Mouse (Mus musculus): ENCODE measurements at regions not wholly inside any gene's neighbourhood (a gene's known extent, or its start where the extent isn't known, plus 50 kb on each side); places are given as distances from the start of the nearest gene placed in this dataset.

GRCm38 (mm10) chr12:78118131-78118530, 75.9 kb upstream of the Gm6657 start:
- Histone ChIP-seq H3ac (ENCODE audit: control insufficient read depth, insufficient read length, low read depth) (no peak overlapping the region), H3K4me3 (ENCODE audit: insufficient read depth, poor library complexity, severe bottlenecking) (no peak overlapping the region), H3K79me2 (ENCODE audit: control insufficient read depth, insufficient read depth) (no peaks in the 10 kb centered on the region), H3K27me3 (ENCODE audit: control insufficient read depth, insufficient read depth, insufficient read length) (no peaks in the 10 kb centered on the region), H3K36me3 (ENCODE audit: control insufficient read depth, insufficient read depth) (no peaks in the 10 kb centered on the region), H3K79me3 (ENCODE audit: low read depth) (no peaks in the 10 kb centered on the region)
- no peak for TF ChIP-seq MYOG (IDR thresholded peaks at IDR 0.05; ENCODE audit: control insufficient read depth, extremely low read depth, insufficient read length)
- TF ChIP-seq CEBPB (IDR thresholded peaks at IDR 0.05; ENCODE audit: low read depth), result no peak
- no peak for TF ChIP-seq CTCF (IDR thresholded peaks at IDR 0.05; ENCODE audit: control insufficient read depth, insufficient read depth, insufficient read length)
- TF ChIP-seq MYOD1 (IDR thresholded peaks at IDR 0.05; ENCODE audit: control insufficient read depth, insufficient read length, low read depth), result no peak
- TF ChIP-seq USF1 (IDR thresholded peaks at IDR 0.05; ENCODE audit: low read depth), result no peak
- TF ChIP-seq MAX (IDR thresholded peaks at IDR 0.05), result no peak
- TF ChIP-seq FOSL1 (IDR thresholded peaks at IDR 0.05; ENCODE audit: insufficient read depth, low read length, poor library complexity, severe bottlenecking), result no peak

- no peaks in the 10 kb centered on the region for H3K36me3 ChIP-seq (ENCODE audit: control insufficient read depth, insufficient read depth)
- no peaks in the 10 kb centered on the region for H3K79me2 ChIP-seq (ENCODE audit: control insufficient read depth, insufficient read depth)
- TF ChIP-seq USF1 (IDR thresholded peaks at IDR 0.05; ENCODE audit: low read depth) (peak; percentile 36), MYOD1 (IDR thresholded peaks at IDR 0.05; ENCODE audit: control insufficient read depth, insufficient read length, low read depth) (no peak), MAX (IDR thresholded peaks at IDR 0.05) (no peak), FOSL1 (IDR thresholded peaks at IDR 0.05; ENCODE audit: insufficient read depth, low read length, poor library complexity, severe bottlenecking) (no peak)
- no peak overlapping the region for H3ac ChIP-seq (ENCODE audit: control insufficient read depth, insufficient read length, low read depth)
- H3K79me3 ChIP-seq (ENCODE audit: low read depth), result no peaks in the 10 kb centered on the region
- no peak overlapping the region for H3K4me3 ChIP-seq (ENCODE audit: insufficient read depth, poor library complexity, severe bottlenecking)
- no peaks in the 10 kb centered on the region for H3K27me3 ChIP-seq (ENCODE audit: control insufficient read depth, insufficient read depth, insufficient read length)
Measured at GRCm38 (mm10) chr12:78119246-78119645, 74.8 kb upstream of the Gm6657 start.

GRCm38 (mm10) chr12:78119855-78120254, 74.2 kb upstream of the Gm6657 start:
- H3K79me3 ChIP-seq (ENCODE audit: low read depth), result no peaks in the 10 kb centered on the region
- H3K36me3 ChIP-seq (ENCODE audit: control insufficient read depth, insufficient read depth), result no peaks in the 10 kb centered on the region
- H3ac ChIP-seq (ENCODE audit: control insufficient read depth, insufficient read length, low read depth), result no peak overlapping the region
- no peaks in the 10 kb centered on the region for H3K79me2 ChIP-seq (ENCODE audit: control insufficient read depth, insufficient read depth)
- TF ChIP-seq CEBPB (IDR thresholded peaks at IDR 0.05; ENCODE audit: low read depth) (no peak), USF1 (IDR thresholded peaks at IDR 0.05; ENCODE audit: low read depth) (no peak), MYOD1 (IDR thresholded peaks at IDR 0.05; ENCODE audit: control insufficient read depth, insufficient read length, low read depth) (no peak)
- H3K4me3 ChIP-seq (ENCODE audit: insufficient read depth, poor library complexity, severe bottlenecking), result no peak overlapping the region
- H3K27me3 ChIP-seq (ENCODE audit: control insufficient read depth, insufficient read depth, insufficient read length), result no peaks in the 10 kb centered on the region

- Histone ChIP-seq H3K4me3 (ENCODE audit: insufficient read depth, poor library complexity, severe bottlenecking) (no peak overlapping the region), H3K79me2 (ENCODE audit: control insufficient read depth, insufficient read depth) (no peaks in the 10 kb centered on the region), H3K36me3 (ENCODE audit: control insufficient read depth, insufficient read depth) (no peaks in the 10 kb centered on the region), H3K79me3 (ENCODE audit: low read depth) (no peaks in the 10 kb centered on the region), H3ac (ENCODE audit: control insufficient read depth, insufficient read length, low read depth) (no peak overlapping the region), H3K27me3 (ENCODE audit: control insufficient read depth, insufficient read depth, insufficient read length) (no peaks in the 10 kb centered on the region)
- TF ChIP-seq FOSL1 (IDR thresholded peaks at IDR 0.05; ENCODE audit: insufficient read depth, low read length, poor library complexity, severe bottlenecking) (no peak), CEBPB (IDR thresholded peaks at IDR 0.05; ENCODE audit: low read depth) (no peak), CTCF (IDR thresholded peaks at IDR 0.05; ENCODE audit: control insufficient read depth, insufficient read depth, insufficient read length) (no peak), MYOG (IDR thresholded peaks at IDR 0.05; ENCODE audit: control insufficient read depth, extremely low read depth, insufficient read length) (no peak), MYOD1 (IDR thresholded peaks at IDR 0.05; ENCODE audit: control insufficient read depth, insufficient read length, low read depth) (no peak), USF1 (IDR thresholded peaks at IDR 0.05; ENCODE audit: low read depth) (no peak), MAX (IDR thresholded peaks at IDR 0.05) (no peak)
Measured at GRCm38 (mm10) chr12:78129130-78129845, 64.8 kb upstream of the Gm6657 start.

- Histone ChIP-seq H3K36me3 (ENCODE audit: control insufficient read depth, insufficient read depth) (no peaks in the 10 kb centered on the region), H3K79me3 (ENCODE audit: low read depth) (no peaks in the 10 kb centered on the region), H3ac (ENCODE audit: control insufficient read depth, insufficient read length, low read depth) (no peak overlapping the region), H3K27me3 (ENCODE audit: control insufficient read depth, insufficient read depth, insufficient read length) (no peaks in the 10 kb centered on the region), H3K4me3 (ENCODE audit: insufficient read depth, poor library complexity, severe bottlenecking) (no peak overlapping the region), H3K79me2 (ENCODE audit: control insufficient read depth, insufficient read depth) (no peaks in the 10 kb centered on the region)
- TF ChIP-seq MAX (IDR thresholded peaks at IDR 0.05), result no peak
- TF ChIP-seq CTCF (IDR thresholded peaks at IDR 0.05; ENCODE audit: control insufficient read depth, insufficient read depth, insufficient read length), result no peak
- no peak for TF ChIP-seq CEBPB (IDR thresholded peaks at IDR 0.05; ENCODE audit: low read depth)
- TF ChIP-seq MYOG (IDR thresholded peaks at IDR 0.05; ENCODE audit: control insufficient read depth, extremely low read depth, insufficient read length), result no peak
- no peak for TF ChIP-seq USF1 (IDR thresholded peaks at IDR 0.05; ENCODE audit: low read depth)
- TF ChIP-seq MYOD1 (IDR thresholded peaks at IDR 0.05; ENCODE audit: control insufficient read depth, insufficient read length, low read depth), result no peak
- TF ChIP-seq FOSL1 (IDR thresholded peaks at IDR 0.05; ENCODE audit: insufficient read depth, low read length, poor library complexity, severe bottlenecking), result no peak
Measured at GRCm38 (mm10) chr12:78132016-78132797, 61.8 kb upstream of the Gm6657 start.
